9 mouse cellular contexts compared by ENCODE assay signal in genomic region chr4:85096682-85097081, GRCm38 (mm10).
DNase-seq lines count a peak whose midpoint lies in the region; TF ChIP-seq lines count a peak whose summit lies in the region.
"Had no signal": no experiment of that assay in that cellular context is flagged by ENCODE, and none has a peak within 500 bp of the region (broad histone marks: within the 10 kb centered on the region; RNA-seq: fewer than 3 reads in every experiment).

No protein-coding gene starts in this region.

- no peaks in the 10 kb centered on the region for H3K4me1 ChIP-seq in MEL (ENCODE audit: control insufficient read depth in 1 of 2, insufficient read depth in 2 of 2, low read length in 2 of 2)
- H3K4me1 ChIP-seq: liver, embryonic 15.5 days had no signal

- no peak overlapping the region for H3K27ac ChIP-seq in MEL (ENCODE audit: control insufficient read depth, low read depth, low read length)
- H3K27ac ChIP-seq: liver, embryonic 15.5 days had no signal

- TF ChIP-seq RAD21 in MEL (IDR thresholded peaks at IDR 0.05; ENCODE audit: low read depth, low read length): peak; percentile 86

- no peaks in the 10 kb centered on the region for H3K79me2 ChIP-seq in MEL (ENCODE audit: control insufficient read depth, insufficient read depth, low read length, poor library complexity)

- H3K4me3 ChIP-seq in MEL (ENCODE audit: control insufficient read depth in 1 of 2, insufficient read depth in 1 of 2, low read depth in 2 of 2, low read length in 2 of 2): no peak overlapping the region
- H3K4me3 ChIP-seq: liver, embryonic 15.5 days had no signal

- DNase-seq in adrenal gland, adult (ENCODE audit: inconsistent age in 2 of 2, low spot score in 1 of 2): peak; percentile 30 to 67
- DNase-seq in adrenal gland, postnatal 4 days (ENCODE audit: low spot score in 2 of 2): no peak
- DNase-seq in MEL (ENCODE audit: low read depth, low spot score): peak; percentile 57
- DNase-seq in cerebellum, adult 18-20 months: peak; percentile 37 to 65
- DNase-seq in forelimb bud, embryonic 11.5 days (ENCODE audit: low read depth, low spot score): peak; percentile 74
- DNase-seq in kidney, postnatal 10 days: peak; percentile 76
- peak; percentile 67 for DNase-seq in lung, postnatal 14 days
- peak; percentile 52 to 68 for DNase-seq in right cerebral cortex, postnatal 10 days (ENCODE audit: low spot score in 2 of 2)

- no peaks in the 10 kb centered on the region for H3K27me3 ChIP-seq in MEL (ENCODE audit: control insufficient read depth in 1 of 2, insufficient read depth in 2 of 2, low read length in 2 of 2)
- H3K27me3 ChIP-seq: liver, embryonic 15.5 days had no signal

- H3K9me3 ChIP-seq in MEL (replicated peaks; ENCODE audit: insufficient read depth, low read length): no peaks in the 10 kb centered on the region
- H3K9me3 ChIP-seq: liver, embryonic 15.5 days had no signal

- no peak for TF ChIP-seq EP300 in MEL (IDR thresholded peaks at IDR 0.05; ENCODE audit: low read depth in 1 of 2, low read length in 2 of 2)

- H3K36me3 ChIP-seq in MEL (ENCODE audit: control insufficient read depth in 1 of 2, insufficient read depth in 2 of 2, low read length in 2 of 2): no peaks in the 10 kb centered on the region
- H3K36me3 ChIP-seq: liver, embryonic 15.5 days had no signal

- H3K9ac ChIP-seq in MEL (ENCODE audit: control insufficient read depth, low read depth, low read length, poor library complexity, severe bottlenecking): no peak overlapping the region
- H3K9ac ChIP-seq: liver, embryonic 15.5 days had no signal

- peak; percentile 73 to 87 (median 79) for TF ChIP-seq CTCF in MEL (IDR thresholded peaks at IDR 0.05 in 2 of 3, conservative IDR thresholded peaks at IDR 0.05 in 1 of 3; ENCODE audit: control insufficient read depth in 1 of 3, insufficient read depth in 1 of 3, low read depth in 2 of 3, low read length in 3 of 3, poor library complexity in 1 of 3, severe bottlenecking in 1 of 3)

- TF ChIP-seq POLR2A in MEL (IDR thresholded peaks at IDR 0.05; ENCODE audit: control insufficient read depth in 1 of 2, insufficient read depth in 1 of 2, low read depth in 1 of 2, low read length in 2 of 2, poor library complexity in 1 of 2): no peak

TF ChIP-seq in MEL, 35 proteins besides CTCF, POLR2A, EP300 and RAD21:
- TF ChIP-seq SMC3 (IDR thresholded peaks at IDR 0.05; ENCODE audit: low read depth, low read length) (peak; percentile 80), ZC3H11A (IDR thresholded peaks at IDR 0.05; ENCODE audit: low read depth, low read length) (peak; percentile 44), POLR2AphosphoS5 (IDR thresholded peaks at IDR 0.05; ENCODE audit: borderline replicate concordance, low read depth, low read length) (no peak), ELF1 (IDR thresholded peaks at IDR 0.05; ENCODE audit: low read depth, low read length) (no peak)

Comparison
In these comparisons a context has a peak if more than half of its experiments do, and no peak if none do; other contexts are left out.
1. DNase-seq: peak in adrenal gland, adult (2 of 2), MEL (single experiment), cerebellum, adult 18-20 months (2 of 2), forelimb bud, embryonic 11.5 days (single experiment), kidney, postnatal 10 days (single experiment), lung, postnatal 14 days (single experiment) and right cerebral cortex, postnatal 10 days (2 of 2); none in adrenal gland, postnatal 4 days (0 of 2).